Mouse (Mus musculus): Measurements from ENCODE around the gene Pacsin2. TPM values are rescaled to one million over a fixed set of nuclear protein-coding genes. Genes with fewer than 3 reads are reported as not detected.
A peak's percentile ranks its signal among the peaks of the same experiment; 100 is the strongest.

The Pacsin2 gene
- polyA plus RNA-seq, 1 experiment from 2014 or later: 36.3 TPM

DNA sequence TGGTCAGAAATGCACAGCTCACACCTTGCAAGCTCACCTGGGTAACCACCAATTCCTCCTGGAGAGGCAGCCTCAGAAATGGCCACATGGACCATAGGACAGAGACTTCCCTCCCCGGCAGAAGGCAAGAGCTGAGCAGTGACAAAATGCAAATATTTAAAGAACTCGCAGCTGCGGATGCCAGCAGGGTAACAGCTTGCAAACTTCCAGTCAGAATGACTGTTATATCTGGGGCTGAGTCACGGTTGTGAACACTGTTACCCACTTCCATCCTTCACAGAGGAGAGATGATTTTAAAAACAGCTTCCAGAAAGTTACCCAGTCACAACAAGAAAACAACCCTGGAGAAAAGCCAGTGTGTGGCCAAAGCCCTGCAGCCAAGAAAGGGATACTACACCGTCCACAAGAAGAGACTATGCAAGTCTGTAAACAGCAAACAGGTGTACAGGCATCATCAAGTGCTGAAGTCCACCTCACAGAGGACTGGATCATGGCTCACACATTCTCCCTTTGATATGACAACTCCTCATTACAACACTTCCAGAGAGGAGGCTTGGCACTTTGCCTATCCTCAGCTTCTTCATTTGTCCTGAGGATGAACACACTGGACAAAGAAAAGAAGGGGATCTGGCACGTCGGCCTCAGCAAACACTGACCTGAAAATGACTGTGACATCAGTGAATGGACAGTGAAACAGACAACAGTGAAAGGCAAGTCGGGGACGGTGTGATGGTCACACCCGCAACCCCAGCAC is 16.4 kb downstream of the Pacsin2 start:
- ATAC-seq (ENCODE audit: low FRiP score): no peak
- Histone ChIP-seq H3K36me3 (ENCODE audit: control insufficient read depth, insufficient read depth, low read length) (no peaks in the 10 kb centered on the region), H3K4me1 (ENCODE audit: control insufficient read depth, insufficient read depth, low read length) (no peaks in the 10 kb centered on the region)

DNA sequence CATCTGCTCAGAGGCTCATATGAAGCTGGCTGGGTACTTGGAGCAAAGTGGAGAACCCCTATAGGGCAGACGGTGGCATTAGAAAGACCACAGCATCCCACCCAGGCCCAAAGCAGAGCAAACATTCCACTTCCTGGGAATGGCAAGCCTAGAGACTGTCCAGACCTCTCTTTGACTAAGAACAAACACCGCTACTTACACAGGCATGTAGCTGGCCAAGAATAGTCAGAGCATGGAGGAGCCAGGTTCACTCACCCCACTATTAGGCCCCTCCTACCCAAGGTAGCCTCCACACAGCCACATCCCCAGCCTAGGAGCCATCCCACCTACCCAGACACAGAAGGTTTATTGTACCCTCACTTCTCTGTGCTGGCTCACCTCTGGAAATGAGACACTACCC is 18.5 kb downstream of the Pacsin2 start:
- Histone ChIP-seq H3K4me1 (ENCODE audit: control insufficient read depth, insufficient read depth, low read length) (no peaks in the 10 kb centered on the region), H3K9ac (ENCODE audit: low read length) (no peak overlapping the region), H3K27me3 (ENCODE audit: control insufficient read depth, insufficient read depth, low read length) (no peaks in the 10 kb centered on the region), H3K4me3 (ENCODE audit: low read depth, low read length) (no peak overlapping the region), H3K4me2 (no peak overlapping the region), H3K36me3 (ENCODE audit: control insufficient read depth, insufficient read depth, low read length) (no peaks in the 10 kb centered on the region), H3K27ac (ENCODE audit: low read depth, low read length) (no peak overlapping the region), H3K9me3 (ENCODE audit: control insufficient read depth, low read length) (no peaks in the 10 kb centered on the region)
- ATAC-seq (ENCODE audit: low FRiP score) (no peak), DNase-seq (ENCODE audit: low spot score, missing footprints) (no peak)
- 80% methylated on average over 2 of the region's 2 CpGs for WGBS

More for the DNA sequence above, 16.4 kb downstream of the Pacsin2 start:
- Histone ChIP-seq H3K9ac (ENCODE audit: low read length) (no peak overlapping the region), H3K4me3 (ENCODE audit: low read depth, low read length) (no peak overlapping the region), H3K4me2 (no peak overlapping the region), H3K9me3 (ENCODE audit: control insufficient read depth, low read length) (no peaks in the 10 kb centered on the region), H3K27me3 (ENCODE audit: control insufficient read depth, insufficient read depth, low read length) (no peaks in the 10 kb centered on the region), H3K27ac (ENCODE audit: low read depth, low read length) (no peak overlapping the region)
- 72% methylated on average over 10 of the region's 10 CpGs for WGBS
- no peak for DNase-seq (ENCODE audit: low spot score, missing footprints)

GRCm38 (mm10) chr15:83445383-83445782 is 19.0 kb downstream of the Pacsin2 start:
- H3K4me3 ChIP-seq (ENCODE audit: low read depth, low read length): no peak overlapping the region
- H3K9ac ChIP-seq (ENCODE audit: low read length): no peak overlapping the region
- ATAC-seq (ENCODE audit: low FRiP score) (no peak), DNase-seq (ENCODE audit: low spot score, missing footprints) (peak; percentile 37)
- no peaks in the 10 kb centered on the region for H3K36me3 ChIP-seq (ENCODE audit: control insufficient read depth, insufficient read depth, low read length)
- no peaks in the 10 kb centered on the region for H3K9me3 ChIP-seq (ENCODE audit: control insufficient read depth, low read length)
- H3K27me3 ChIP-seq (ENCODE audit: control insufficient read depth, insufficient read depth, low read length): no peaks in the 10 kb centered on the region
- H3K27ac ChIP-seq (ENCODE audit: low read depth, low read length): no peak overlapping the region
- no peak overlapping the region for H3K4me2 ChIP-seq
- 69% methylated on average over 5 of the region's 5 CpGs for WGBS
- no peaks in the 10 kb centered on the region for H3K4me1 ChIP-seq (ENCODE audit: control insufficient read depth, insufficient read depth, low read length)

DNA sequence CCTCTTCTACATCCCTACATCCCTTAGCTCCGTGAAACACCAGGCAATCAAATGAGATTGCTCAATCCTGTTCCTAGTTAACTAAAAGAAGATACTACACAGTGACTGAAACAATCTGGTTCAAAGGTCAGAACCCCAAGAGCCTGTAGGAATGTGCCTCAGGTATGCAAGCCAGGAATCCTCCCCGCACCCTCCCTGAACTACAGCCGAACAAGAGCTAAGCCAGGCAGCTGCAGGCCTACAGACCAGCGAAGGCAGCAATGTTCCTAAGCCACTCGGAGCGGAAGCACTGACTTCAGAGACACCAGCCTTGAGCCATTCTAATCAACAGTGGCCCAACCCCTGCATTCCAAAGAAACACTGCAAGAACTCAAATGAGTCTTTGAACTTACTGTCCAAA is 20.0 kb downstream of the Pacsin2 start:
- no peak overlapping the region for H3K9ac ChIP-seq (ENCODE audit: low read length)
- no peak overlapping the region for H3K4me2 ChIP-seq
- no peak overlapping the region for H3K27ac ChIP-seq (ENCODE audit: low read depth, low read length)
- H3K9me3 ChIP-seq (ENCODE audit: control insufficient read depth, low read length): no peaks in the 10 kb centered on the region
- no peak overlapping the region for H3K4me3 ChIP-seq (ENCODE audit: low read depth, low read length)
- H3K4me1 ChIP-seq (ENCODE audit: control insufficient read depth, insufficient read depth, low read length): no peaks in the 10 kb centered on the region
- 73% methylated on average over 6 of the region's 6 CpGs for WGBS
- ATAC-seq (ENCODE audit: low FRiP score) (no peak), DNase-seq (ENCODE audit: low spot score, missing footprints) (no peak)
- H3K27me3 ChIP-seq (ENCODE audit: control insufficient read depth, insufficient read depth, low read length): no peaks in the 10 kb centered on the region
- no peaks in the 10 kb centered on the region for H3K36me3 ChIP-seq (ENCODE audit: control insufficient read depth, insufficient read depth, low read length)

- ATAC-seq (ENCODE audit: low FRiP score) (no peak), DNase-seq (ENCODE audit: low spot score, missing footprints) (no peak)
- no peaks in the 10 kb centered on the region for H3K9me3 ChIP-seq (ENCODE audit: control insufficient read depth, low read length)
- H3K4me2 ChIP-seq: no peak overlapping the region
- no peaks in the 10 kb centered on the region for H3K4me1 ChIP-seq (ENCODE audit: control insufficient read depth, insufficient read depth, low read length)
- H3K4me3 ChIP-seq (ENCODE audit: low read depth, low read length): no peak overlapping the region
- H3K36me3 ChIP-seq (ENCODE audit: control insufficient read depth, insufficient read depth, low read length): no peaks in the 10 kb centered on the region
- no peaks in the 10 kb centered on the region for H3K27me3 ChIP-seq (ENCODE audit: control insufficient read depth, insufficient read depth, low read length)
- no peak overlapping the region for H3K9ac ChIP-seq (ENCODE audit: low read length)
- no peak overlapping the region for H3K27ac ChIP-seq (ENCODE audit: low read depth, low read length)
- 98% methylated on average over 4 of the region's 4 CpGs for WGBS
These were observed 21.8 kb downstream of the Pacsin2 start for GRCm38 (mm10) chr15:83442495-83443037.

- no peaks in the 10 kb centered on the region for H3K36me3 ChIP-seq (ENCODE audit: control insufficient read depth, insufficient read depth, low read length)
- WGBS: 78% methylated on average over 5 of the region's 5 CpGs
- no peak overlapping the region for H3K9ac ChIP-seq (ENCODE audit: low read length)
- H3K9me3 ChIP-seq (ENCODE audit: control insufficient read depth, low read length): no peaks in the 10 kb centered on the region
- H3K4me2 ChIP-seq: no peak overlapping the region
- no peaks in the 10 kb centered on the region for H3K27me3 ChIP-seq (ENCODE audit: control insufficient read depth, insufficient read depth, low read length)
- ATAC-seq (ENCODE audit: low FRiP score): no peak
- H3K4me3 ChIP-seq (ENCODE audit: low read depth, low read length): no peak overlapping the region
- no peak overlapping the region for H3K27ac ChIP-seq (ENCODE audit: low read depth, low read length)
- DNase-seq (ENCODE audit: low spot score, missing footprints): peak; percentile 33
- H3K4me1 ChIP-seq (ENCODE audit: control insufficient read depth, insufficient read depth, low read length): no peaks in the 10 kb centered on the region
These were observed 23.7 kb downstream of the Pacsin2 start for GRCm38 (mm10) chr15:83440726-83441125.

DNA sequence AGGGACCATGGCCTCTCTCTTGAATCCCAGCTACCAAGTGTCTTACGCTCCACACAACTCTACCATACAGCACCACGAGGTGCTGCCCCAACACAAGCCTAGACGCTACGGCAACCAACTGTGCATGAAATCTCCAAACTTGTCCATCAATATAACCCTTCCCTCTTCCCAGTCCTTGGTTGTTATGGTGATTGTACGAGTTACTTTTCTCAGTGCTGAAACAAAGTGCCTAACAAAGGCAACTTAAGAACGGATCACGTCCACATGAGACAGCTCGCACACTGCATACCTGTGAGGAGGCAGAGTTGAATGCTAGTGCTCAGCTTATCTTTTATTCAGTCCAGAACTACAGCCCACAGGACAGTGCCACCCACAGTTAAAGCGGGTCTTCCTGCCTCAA is 27.9 kb downstream of the Pacsin2 start:
- Histone ChIP-seq H3K9ac (ENCODE audit: low read length) (no peak overlapping the region), H3K4me1 (ENCODE audit: control insufficient read depth, insufficient read depth, low read length) (no peaks in the 10 kb centered on the region), H3K36me3 (ENCODE audit: control insufficient read depth, insufficient read depth, low read length) (no peaks in the 10 kb centered on the region), H3K4me2 (no peak overlapping the region), H3K4me3 (ENCODE audit: low read depth, low read length) (no peak overlapping the region), H3K27ac (ENCODE audit: low read depth, low read length) (no peak overlapping the region), H3K27me3 (ENCODE audit: control insufficient read depth, insufficient read depth, low read length) (no peaks in the 10 kb centered on the region), H3K9me3 (ENCODE audit: control insufficient read depth, low read length) (no peaks in the 10 kb centered on the region)
- peak; percentile 67 for DNase-seq (ENCODE audit: low spot score, missing footprints)
- no peak for ATAC-seq (ENCODE audit: low FRiP score)
- WGBS: 83% methylated on average over 9 of the region's 9 CpGs

GRCm38 (mm10) chr15:83435324-83436090 is 28.9 kb downstream of the Pacsin2 start:
- no peaks in the 10 kb centered on the region for H3K4me1 ChIP-seq (ENCODE audit: control insufficient read depth, insufficient read depth, low read length)
- DNase-seq (ENCODE audit: low spot score, missing footprints): peak; percentile 64
- H3K27me3 ChIP-seq (ENCODE audit: control insufficient read depth, insufficient read depth, low read length): no peaks in the 10 kb centered on the region
- H3K4me3 ChIP-seq (ENCODE audit: low read depth, low read length): no peak overlapping the region
- H3K4me2 ChIP-seq: no peak overlapping the region
- no peaks in the 10 kb centered on the region for H3K36me3 ChIP-seq (ENCODE audit: control insufficient read depth, insufficient read depth, low read length)
- no peaks in the 10 kb centered on the region for H3K9me3 ChIP-seq (ENCODE audit: control insufficient read depth, low read length)
- WGBS: 80% methylated on average over 8 of the region's 8 CpGs
- ATAC-seq (ENCODE audit: low FRiP score): no peak
- no peak overlapping the region for H3K9ac ChIP-seq (ENCODE audit: low read length)
- no peak overlapping the region for H3K27ac ChIP-seq (ENCODE audit: low read depth, low read length)

DNA sequence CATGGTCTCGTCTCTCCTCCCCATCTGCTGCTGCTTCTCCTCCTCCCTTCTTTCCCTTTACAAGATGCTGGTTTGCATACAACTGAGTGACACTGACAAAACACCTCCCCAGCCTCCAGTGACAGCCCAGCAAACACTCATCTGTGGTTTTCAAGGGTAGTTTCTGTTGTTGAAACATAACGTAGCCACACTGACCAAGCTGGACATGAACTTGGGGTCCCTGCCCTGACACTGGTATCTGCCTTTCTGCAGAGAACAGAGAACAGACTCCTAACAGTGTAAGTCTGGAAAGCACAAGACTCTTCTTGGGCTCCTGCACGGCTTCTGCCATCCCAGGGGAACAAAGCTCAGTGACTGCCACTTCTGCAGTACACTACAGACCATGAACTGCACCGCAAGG is 29.7 kb downstream of the Pacsin2 start:
- ATAC-seq (ENCODE audit: low FRiP score) (no peak), DNase-seq (ENCODE audit: low spot score, missing footprints) (peak; percentile 28)
- no peak overlapping the region for H3K4me3 ChIP-seq (ENCODE audit: low read depth, low read length)
- no peak overlapping the region for H3K27ac ChIP-seq (ENCODE audit: low read depth, low read length)
- no peaks in the 10 kb centered on the region for H3K9me3 ChIP-seq (ENCODE audit: control insufficient read depth, low read length)
- H3K27me3 ChIP-seq (ENCODE audit: control insufficient read depth, insufficient read depth, low read length): no peaks in the 10 kb centered on the region
- no peak overlapping the region for H3K4me2 ChIP-seq
- H3K4me1 ChIP-seq (ENCODE audit: control insufficient read depth, insufficient read depth, low read length): no peaks in the 10 kb centered on the region
- H3K9ac ChIP-seq (ENCODE audit: low read length): no peak overlapping the region
- 84% methylated on average over 4 of the region's 4 CpGs for WGBS
- no peaks in the 10 kb centered on the region for H3K36me3 ChIP-seq (ENCODE audit: control insufficient read depth, insufficient read depth, low read length)

Data from midbrain, embryonic 11.5 days (tissue).